Mouse (Mus musculus) stomach, embryonic 16.5 days (tissue): Measurements from ENCODE around the gene Ifna16. TPM values are rescaled to one million over a fixed set of nuclear protein-coding genes. Genes with fewer than 3 reads are reported as not detected.

Experiments used
- ATAC-seq: fragments of 200-750 bp; cut with Nextera tagmentation; 2 replicates; pipeline ENCODE4 v1.8.0; 2017; ENCODE audit warnings: moderate number of reproducible peaks, moderate TSS enrichment; ENCODE audit not compliant: insufficient read depth, low FRiP score
- H3K27ac ChIP-seq: fragments of 300-500 bp; sonication (generic); 2 replicates; pipeline ENCODE4 v1.5.1; 2014; ENCODE audit warnings: low read length
- H3K27me3 ChIP-seq: fragments of 300-500 bp; sonication (generic); 2 replicates; pipeline ENCODE4 v1.6.1; 2014; ENCODE audit warnings: low read length, control low read depth, mixed read lengths; ENCODE audit not compliant: control insufficient read depth, insufficient read depth
- H3K36me3 ChIP-seq: fragments of 300-500 bp; sonication (generic); 2 replicates; pipeline ENCODE4 v1.6.1; 2014; ENCODE audit warnings: low read length; ENCODE audit not compliant: control insufficient read depth, insufficient read depth
- H3K4me1 ChIP-seq: fragments of 300-500 bp; sonication (generic); 2 replicates; pipeline ENCODE4 v1.6.1; 2014; ENCODE audit warnings: low read length, control low read depth, mixed read lengths; ENCODE audit not compliant: control insufficient read depth, insufficient read depth
- H3K4me2 ChIP-seq: fragments of 300-500 bp; sonication (generic); 2 replicates; pipeline ENCODE4 v1.6.1; 2014; ENCODE audit warnings: low read depth, low read length, mixed read lengths
- H3K4me3 ChIP-seq: fragments of 300-500 bp; sonication (generic); replicated peaks from 2 replicates; pipeline ENCODE4 v1.5.1; 2014; ENCODE audit warnings: mild to moderate bottlenecking, low read length
- H3K9ac ChIP-seq: fragments of 300-500 bp; sonication (generic); 2 replicates; pipeline ENCODE4 v1.6.1; 2014; ENCODE audit warnings: low read length
- H3K9me3 ChIP-seq: fragments of 300-500 bp; sonication (generic); replicated peaks from 2 replicates; pipeline ENCODE4 v1.6.1; 2016; ENCODE audit warnings: low read length, control low read depth; ENCODE audit not compliant: control insufficient read depth
- WGBS: fragments of 180-500 bp; shearing (Covaris S2); extraction: QIAGEN DNeasy Blood & Tissue Kit; methylation state at CpG from one replicate; pipeline ENCODE4 v1.1.7; 2014; 5-methylcytosine and 5-hydroxymethylcytosine counted together
- polyA plus RNA-seq: library from polyadenylated mRNA; unstranded; fragments of >200 nt; fragmentation: Nextera tagmentation; extraction: Ambion mirVana; gene quantifications from 2 replicates; pipeline ENCODE4 v1.2.1, GENCODE M21; 2015

The Ifna16 gene
- polyA plus RNA-seq, 1 experiment from 2014 or later = not detected

DNA sequence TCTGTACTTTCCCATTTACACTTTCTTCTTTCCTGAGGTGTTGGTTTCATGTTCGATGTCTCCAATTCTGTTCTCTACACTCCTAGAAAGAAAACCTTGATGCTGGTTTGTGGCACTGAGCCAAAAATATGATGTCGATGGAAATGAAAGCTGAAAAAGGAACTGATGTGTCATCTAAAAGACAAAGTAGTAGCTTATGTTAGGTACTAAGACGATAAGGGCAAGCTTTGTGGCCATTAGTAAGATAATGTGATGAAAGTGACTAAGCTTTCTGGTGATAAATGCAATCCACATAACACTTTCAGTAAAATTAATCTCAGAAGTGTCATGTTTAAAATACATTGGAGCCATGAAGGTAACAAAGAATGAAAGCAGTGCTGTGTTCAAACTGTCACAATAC is 4.6 kb upstream of the Ifna16 start:
- no peak overlapping the region for H3K9ac ChIP-seq
- no peaks in the 10 kb centered on the region for H3K4me1 ChIP-seq
- no peaks in the 10 kb centered on the region for H3K9me3 ChIP-seq
- H3K36me3 ChIP-seq = no peaks in the 10 kb centered on the region
- ATAC-seq = no peak
- no peak overlapping the region for H3K4me3 ChIP-seq
- 40% methylated on average over 3 of the region's 3 CpGs for WGBS
- no peak overlapping the region for H3K27ac ChIP-seq
- H3K27me3 ChIP-seq = no peaks in the 10 kb centered on the region
- no peak overlapping the region for H3K4me2 ChIP-seq

DNA sequence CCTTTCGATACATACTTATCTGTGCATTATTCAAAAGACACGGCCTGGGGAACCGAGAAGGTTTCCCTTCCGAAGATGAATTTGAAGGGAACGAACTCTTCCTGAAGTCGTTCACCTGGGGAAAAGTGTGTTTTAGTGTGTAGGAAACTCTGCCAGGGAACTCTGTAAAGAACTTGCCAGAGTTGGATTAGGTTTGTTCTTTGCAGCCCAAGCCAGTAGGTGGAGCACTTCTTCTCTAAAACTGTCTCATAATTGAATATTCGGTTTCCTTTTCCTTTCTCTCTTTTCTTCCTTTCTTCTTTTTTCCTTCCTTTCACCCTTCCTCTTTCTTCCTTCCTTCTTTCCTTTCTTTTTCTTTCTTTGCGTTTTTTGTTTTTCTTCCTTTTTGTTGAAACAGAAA is 3.6 kb upstream of the Ifna16 start:
- no peak overlapping the region for H3K27ac ChIP-seq
- ATAC-seq = no peak
- no peak overlapping the region for H3K4me2 ChIP-seq
- WGBS = 43% methylated on average over 8 of the region's 8 CpGs
- H3K9me3 ChIP-seq = no peaks in the 10 kb centered on the region
- no peak overlapping the region for H3K9ac ChIP-seq
- H3K4me1 ChIP-seq = no peaks in the 10 kb centered on the region
- no peak overlapping the region for H3K4me3 ChIP-seq
- no peaks in the 10 kb centered on the region for H3K27me3 ChIP-seq
- no peaks in the 10 kb centered on the region for H3K36me3 ChIP-seq

DNA sequence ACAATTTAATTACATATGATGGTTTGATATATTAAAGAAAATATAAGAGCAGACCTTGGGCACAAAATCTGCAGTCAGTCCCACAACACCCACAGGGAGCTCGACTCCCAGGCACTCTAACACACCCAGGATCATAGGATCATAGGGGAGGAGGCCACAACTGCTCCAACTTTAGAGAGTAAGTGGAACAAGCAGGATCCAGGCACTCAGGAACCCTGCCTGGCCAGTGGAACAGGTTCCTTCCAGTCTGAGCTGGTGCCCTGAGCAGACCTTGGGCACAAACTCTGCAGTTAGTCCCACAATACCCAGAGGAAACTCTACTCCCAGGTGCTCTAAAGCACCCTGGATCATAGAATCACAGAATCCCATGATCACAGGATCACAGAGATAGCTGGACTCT is 21.3 kb downstream of the Ifna16 start:
- no peak for ATAC-seq
- Histone ChIP-seq H3K36me3 (no peaks in the 10 kb centered on the region), H3K27me3 (no peaks in the 10 kb centered on the region), H3K9ac (no peak overlapping the region), H3K4me3 (no peak overlapping the region), H3K27ac (no peak overlapping the region), H3K9me3 (no peaks in the 10 kb centered on the region), H3K4me2 (no peak overlapping the region), H3K4me1 (no peaks in the 10 kb centered on the region)
- 37% methylated on average over 1 of the region's 1 CpGs for WGBS

DNA sequence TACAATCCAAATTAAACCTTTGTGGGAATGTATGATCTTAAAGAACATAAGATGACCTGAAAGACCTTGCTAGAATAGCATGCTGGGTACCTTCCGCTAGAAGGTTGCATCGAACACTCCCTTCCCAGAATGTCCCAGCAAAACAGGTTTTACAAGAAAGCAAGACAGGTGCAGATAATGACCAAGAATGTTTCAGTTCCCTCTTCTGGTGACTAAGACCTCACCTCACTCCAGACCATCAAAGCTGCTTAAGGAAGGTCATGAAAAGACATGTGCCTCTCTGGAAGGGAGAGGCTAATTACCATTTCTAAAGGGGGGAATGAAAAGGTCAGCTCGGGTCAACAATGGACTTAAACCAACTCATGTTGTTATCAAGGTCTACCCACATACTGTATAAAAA is 23.1 kb downstream of the Ifna16 start:
- Histone ChIP-seq H3K27ac (no peak overlapping the region), H3K4me2 (no peak overlapping the region), H3K4me1 (no peaks in the 10 kb centered on the region), H3K27me3 (no peaks in the 10 kb centered on the region), H3K9ac (no peak overlapping the region), H3K9me3 (no peaks in the 10 kb centered on the region), H3K4me3 (no peak overlapping the region), H3K36me3 (no peaks in the 10 kb centered on the region)
- ATAC-seq = no peak
- WGBS = 79% methylated on average over 3 of the region's 3 CpGs

DNA sequence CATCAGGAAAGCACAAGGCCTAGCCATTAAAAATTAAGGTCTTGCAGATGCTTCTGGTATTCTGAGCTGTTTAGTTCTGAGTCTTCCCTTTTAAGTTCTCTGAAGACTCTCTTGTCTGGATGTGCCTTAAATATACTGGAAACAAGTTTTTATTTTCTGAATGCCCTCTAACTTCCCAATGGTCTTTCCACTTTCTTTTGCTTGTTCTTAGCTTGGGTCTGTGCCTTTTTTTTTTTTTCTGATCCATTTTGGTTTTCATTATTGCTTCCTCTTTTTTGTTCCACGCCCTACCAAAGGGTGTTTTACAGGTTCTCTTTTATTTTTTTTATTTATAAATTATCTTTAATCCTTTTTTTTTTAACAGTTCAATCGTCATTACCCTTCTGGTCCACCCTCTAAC is 32.4 kb downstream of the Ifna16 start, which contains the start of gene Ifna13:
Gene Ifna13, minus strand, starts transcription at position 101 of the 400 bp plus-strand sequence.
- no peaks in the 10 kb centered on the region for H3K27me3 ChIP-seq
- no peak within 1 kb of the TSS for H3K27ac ChIP-seq
- no peaks in the 10 kb centered on the region for H3K36me3 ChIP-seq
- H3K4me1 ChIP-seq = no peaks in the 10 kb centered on the region
- 57% methylated on average over 2 of the region's 2 CpGs for WGBS
- no peak within 1 kb of the TSS for H3K4me3 ChIP-seq
- H3K9me3 ChIP-seq = no peaks in the 10 kb centered on the region
- no peak for ATAC-seq
- H3K4me2 ChIP-seq = no peak within 1 kb of the TSS
- no peak within 1 kb of the TSS for H3K9ac ChIP-seq

DNA sequence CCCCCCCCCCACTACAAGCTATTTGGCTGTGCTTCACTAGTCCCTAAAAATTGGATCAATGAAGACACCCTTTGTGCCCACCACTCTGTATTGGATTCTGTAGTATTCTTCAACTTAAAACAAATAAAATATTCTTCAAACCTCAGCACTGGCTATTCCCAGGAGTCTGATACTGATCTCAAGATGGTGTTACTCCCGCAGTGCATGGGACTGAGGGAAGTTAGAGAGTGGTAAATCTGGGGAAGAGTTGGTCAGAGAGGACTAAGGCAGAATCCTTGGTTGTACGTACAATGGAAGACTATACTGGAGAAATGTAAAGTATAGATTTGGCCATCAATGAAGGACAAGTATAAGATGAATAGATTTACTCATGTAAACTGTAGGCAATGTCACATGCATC is 34.2 kb downstream of the Ifna16 start:
- Histone ChIP-seq H3K9ac (no peak overlapping the region), H3K27ac (no peak overlapping the region), H3K4me1 (no peaks in the 10 kb centered on the region), H3K36me3 (no peaks in the 10 kb centered on the region), H3K9me3 (no peaks in the 10 kb centered on the region), H3K27me3 (no peaks in the 10 kb centered on the region), H3K4me3 (no peak overlapping the region), H3K4me2 (no peak overlapping the region)
- no peak for ATAC-seq
- WGBS = 27% methylated on average over 2 of the region's 2 CpGs

DNA sequence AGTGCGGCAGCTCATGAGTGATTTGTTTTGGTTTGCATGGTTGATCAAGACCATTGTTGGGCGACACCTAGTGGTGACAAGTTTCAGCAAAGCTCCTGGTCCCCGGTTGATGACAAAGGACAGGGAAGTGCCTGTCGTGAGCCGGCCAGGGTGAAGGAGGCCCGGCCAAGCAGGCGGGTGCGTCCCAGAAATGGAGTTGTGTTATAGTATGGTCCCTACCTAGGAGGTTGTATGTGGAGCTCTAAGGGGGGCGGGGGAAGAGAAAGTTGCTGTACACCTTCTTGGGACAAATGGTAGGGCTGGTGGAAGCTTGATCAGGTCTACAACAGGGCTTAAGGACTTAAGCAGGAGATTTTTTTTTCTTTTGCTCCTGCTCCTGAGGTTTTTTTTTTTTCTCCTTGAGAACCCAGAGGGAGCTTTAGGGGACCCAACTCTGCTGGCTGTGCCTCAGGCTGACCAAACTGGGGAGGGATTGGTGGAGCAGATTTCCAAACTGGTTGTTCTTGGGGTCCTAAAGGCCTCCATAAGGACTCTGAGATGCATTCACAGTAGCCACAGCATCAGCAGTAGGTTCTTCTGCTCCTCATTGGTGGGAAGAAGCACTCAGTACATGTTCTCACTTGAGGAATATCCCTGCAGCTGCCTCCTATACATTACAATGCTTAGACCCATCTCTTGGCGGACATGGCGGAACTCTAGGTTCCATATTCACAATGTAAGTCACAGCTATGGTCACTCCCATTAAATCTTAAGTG is 35.5 kb downstream of the Ifna16 start:
- H3K27me3 ChIP-seq = no peaks in the 10 kb centered on the region
- no peak overlapping the region for H3K27ac ChIP-seq
- H3K9me3 ChIP-seq = no peaks in the 10 kb centered on the region
- H3K9ac ChIP-seq = peak overlapping the region; percentile 49; the same call in 1 of the 2 replicates
- H3K4me1 ChIP-seq = no peaks in the 10 kb centered on the region
- WGBS = 17% methylated on average over 11 of the region's 11 CpGs
- H3K4me2 ChIP-seq = peak overlapping the region; percentile 50
- H3K4me3 ChIP-seq = peak overlapping the region; percentile 47
- no peaks in the 10 kb centered on the region for H3K36me3 ChIP-seq
- peak; percentile 86 for ATAC-seq

DNA sequence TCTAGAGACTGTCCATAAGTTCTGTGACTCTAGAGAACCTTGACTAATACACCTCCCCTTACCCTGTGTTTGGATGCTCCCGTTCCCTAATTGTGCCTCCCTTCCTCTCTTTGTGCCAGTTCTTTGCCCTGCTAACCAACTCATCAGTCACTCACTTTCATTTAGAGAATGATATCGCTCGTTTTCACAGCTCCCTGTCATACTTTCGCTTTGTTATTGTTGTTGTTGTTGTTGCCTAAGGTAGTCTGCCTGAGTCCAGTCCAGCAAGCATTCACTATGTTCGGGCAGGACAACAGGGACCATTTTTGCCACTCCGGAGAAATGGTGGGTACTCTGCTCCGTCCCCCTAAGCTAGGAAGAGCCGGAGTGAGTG is 36.0 kb downstream of the Ifna16 start:
- peak overlapping the region; percentile 50 for H3K4me2 ChIP-seq
- no peak for ATAC-seq
- H3K27me3 ChIP-seq = no peaks in the 10 kb centered on the region
- 53% methylated on average over 8 of the region's 8 CpGs for WGBS
- no peak overlapping the region for H3K27ac ChIP-seq
- H3K4me1 ChIP-seq = no peaks in the 10 kb centered on the region
- no peaks in the 10 kb centered on the region for H3K36me3 ChIP-seq
- H3K9ac ChIP-seq = peak overlapping the region; percentile 49
- peak overlapping the region; percentile 47 for H3K4me3 ChIP-seq
- no peaks in the 10 kb centered on the region for H3K9me3 ChIP-seq

DNA sequence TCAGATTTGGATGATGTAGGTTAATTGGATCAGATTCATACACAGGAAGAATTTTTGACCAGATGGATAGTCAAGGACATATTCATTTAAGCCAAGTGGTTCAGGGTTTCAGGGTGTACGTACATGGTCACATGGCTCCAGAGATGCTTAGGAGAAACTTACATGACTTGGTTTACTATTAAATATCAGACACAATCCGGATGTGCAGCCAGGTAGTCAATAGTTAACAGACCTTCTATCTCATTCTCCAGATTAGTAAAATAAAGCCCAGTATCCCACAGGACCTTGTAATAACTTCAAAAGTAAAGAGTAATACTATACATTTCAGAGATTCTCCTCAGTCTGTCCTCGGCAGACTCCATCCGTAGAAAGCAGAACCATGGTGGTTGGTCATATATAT is 42.4 kb downstream of the Ifna16 start, which contains the start of gene C87499:
Gene C87499, minus strand, starts transcription at position 101 of the 400 bp plus-strand sequence.
- Histone ChIP-seq H3K36me3 (no peaks in the 10 kb centered on the region), H3K9ac (no peak within 1 kb of the TSS), H3K4me3 (no peak within 1 kb of the TSS), H3K27ac (no peak within 1 kb of the TSS), H3K4me1 (no peaks in the 10 kb centered on the region), H3K27me3 (no peaks in the 10 kb centered on the region), H3K4me2 (no peak within 1 kb of the TSS), H3K9me3 (no peaks in the 10 kb centered on the region)
- no peak for ATAC-seq
- WGBS = 80% methylated on average over 4 of the region's 4 CpGs
